20 mouse cellular contexts compared by ENCODE assay signal in genomic region chr4:74408731-74409130, GRCm38 (mm10).
DNase-seq lines count a peak whose midpoint lies in the region; ATAC-seq lines count a peak whose summit lies in the region.
"Had no signal": no experiment of that assay in that cellular context is flagged by ENCODE, and none has a peak within 500 bp of the region (broad histone marks: within the 10 kb centered on the region; RNA-seq: fewer than 3 reads in every experiment).

No protein-coding gene starts in this region.

- no peak for DNase-seq in frontal cortex, postnatal 10 days (ENCODE audit: low spot score in 2 of 2)
- DNase-seq in brain, adult 2 months (ENCODE audit: low read depth, low spot score) = peak; percentile 29
- DNase-seq in telencephalon, adult 2 months (ENCODE audit: low read depth, low spot score) = peak; percentile 34
- no peak for DNase-seq in kidney, postnatal 36 days
- no peak for DNase-seq in layer of hippocampus, adult 11-12 months (ENCODE audit: low spot score)
- DNase-seq: adrenal gland, adult 2 months; adrenal gland, adult 8-10 months; adrenal gland, postnatal 10 days; adrenal gland, postnatal 14 days; adrenal gland, postnatal 25 days; adrenal gland, postnatal 36 days; B cell, adult 2 months; cerebellum, adult 11 months; cerebellum, adult 11-12 months; cerebellum, adult 18-20 months; cerebellum, adult 2 months had no signal

- ATAC-seq in frontal cortex, adult (ENCODE audit: low TSS enrichment) = peak; percentile 90
- ATAC-seq: activated CD4-positive, CD25-positive, alpha-beta regulatory T cell, adult 4 months; CD4-positive, CD25-positive, alpha-beta regulatory T cell, adult 4 months; Patski had no signal

Comparison
In these comparisons a context has a peak if more than half of its experiments do, and no peak if none do; other contexts are left out.
1. DNase-seq: peak in brain, adult 2 months (single experiment) and telencephalon, adult 2 months (single experiment); none in frontal cortex, postnatal 10 days (0 of 2), kidney, postnatal 36 days (0 of 2) and layer of hippocampus, adult 11-12 months (single experiment).